Mouse (Mus musculus) adrenal gland, postnatal 4 days (tissue): ENCODE measurements around the gene Crygf. TPM values are rescaled to one million over a fixed set of nuclear protein-coding genes. Genes with fewer than 3 reads are reported as not detected.
"Not testable (repeated sequence)": the region's sequence is repeated elsewhere in the genome, so short reads cannot be mapped to it uniquely, and the experiment has no call there.

Experiments
- DNase-seq, 2 experiments: peaks; one replicate each; pipeline ENCODE4 v3.0.0; 2021 to 2022; ENCODE audit warnings: low spot score in 2 of 2, mixed read lengths in 2 of 2
- long read RNA-seq, 2 experiments: library from polyadenylated mRNA; stranded (forward); transcript quantifications; one replicate each; pipeline ENCODE4 v2.0.0; 2021
- total RNA-seq, 2 experiments: library from RNA; stranded (reverse); gene quantifications; 2 replicates each; pipeline ENCODE4 v1.2.3; 2021

Crygf gene
- not detected for total RNA-seq
- long read RNA-seq, experiment 1 = 0 reads
- long read RNA-seq, experiment 2 = 0 reads

GRCm38 (mm10) chr1:65926294-65926693 is at the start of gene Crygf:
TSS of gene Crygf (plus strand) at chr1:65926520.
- DNase-seq = no peak

GRCm38 (mm10) chr1:65925361-65926210 is 734 bp upstream of the Crygf start:
- DNase-seq = no peak

GRCm38 (mm10) chr1:65926696-65927095 is 376 bp downstream of the Crygf start:
- DNase-seq = not testable (repeated sequence)

- DNase-seq = no peak
Observed at GRCm38 (mm10) chr1:65930055-65930454, 3.7 kb downstream of the Crygf start.

GRCm38 (mm10) chr1:65932091-65932812 is 5.9 kb downstream of the Crygf start:
- DNase-seq = no peak

Other genes starting within 250 kb of the Crygf start
- gene Map2, start 248.8 kb downstream of the Crygf start, total RNA-seq = 10 to 100 TPM; 33.6 to 39.3 TPM